Mouse (Mus musculus): ENCODE measurements at regions not wholly inside any gene's neighbourhood (a gene's known extent, or its start where the extent isn't known, plus 50 kb on each side); places are given as distances from the start of the nearest gene placed in this dataset.

- TF ChIP-seq POLR2A (IDR thresholded peaks at IDR 0.05; ENCODE audit: control insufficient read depth, low read depth, low read length) (no peak), CTCF (IDR thresholded peaks at IDR 0.05; ENCODE audit: control insufficient read depth, insufficient read depth, insufficient replicate concordance, low read depth, low read length) (no peak)
- H3K27ac ChIP-seq (ENCODE audit: control insufficient read depth, insufficient read depth, low read depth, low read length): no peak overlapping the region
- H3K4me1 ChIP-seq (ENCODE audit: control insufficient read depth, insufficient read depth, low read length): peaks cover 3% of the 10 kb centered on the region; the same call in 1 of the 2 replicates
- H3K4me3 ChIP-seq (ENCODE audit: control insufficient read depth, low read depth, low read length): no peak overlapping the region
- no peaks in the 10 kb centered on the region for H3K27me3 ChIP-seq (ENCODE audit: control insufficient read depth, insufficient read depth, low read length)
- no peaks in the 10 kb centered on the region for H3K36me3 ChIP-seq (ENCODE audit: control insufficient read depth, insufficient read depth, low read length)
Observed at GRCm38 (mm10) chr13:52024349-52024748, 177.9 kb downstream of the Gadd45g start.

GRCm38 (mm10) chr13:52024832-52025481, 178.5 kb downstream of the Gadd45g start:
- TF ChIP-seq POLR2A (IDR thresholded peaks at IDR 0.05; ENCODE audit: control insufficient read depth, low read depth, low read length) (no peak), CTCF (IDR thresholded peaks at IDR 0.05; ENCODE audit: control insufficient read depth, insufficient read depth, insufficient replicate concordance, low read depth, low read length) (no peak)
- H3K27me3 ChIP-seq (ENCODE audit: control insufficient read depth, insufficient read depth, low read length): no peaks in the 10 kb centered on the region
- no peak overlapping the region for H3K27ac ChIP-seq (ENCODE audit: control insufficient read depth, insufficient read depth, low read depth, low read length)
- no peak overlapping the region for H3K4me3 ChIP-seq (ENCODE audit: control insufficient read depth, low read depth, low read length)
- peaks cover 3% of the 10 kb centered on the region; the same call in 1 of the 2 replicates for H3K4me1 ChIP-seq (ENCODE audit: control insufficient read depth, insufficient read depth, low read length)
- H3K36me3 ChIP-seq (ENCODE audit: control insufficient read depth, insufficient read depth, low read length): no peaks in the 10 kb centered on the region

- Histone ChIP-seq H3K4me3 (ENCODE audit: control insufficient read depth, low read depth, low read length) (no peak overlapping the region), H3K36me3 (ENCODE audit: control insufficient read depth, insufficient read depth, low read length) (no peaks in the 10 kb centered on the region), H3K27me3 (ENCODE audit: control insufficient read depth, insufficient read depth, low read length) (no peaks in the 10 kb centered on the region), H3K27ac (ENCODE audit: control insufficient read depth, insufficient read depth, low read depth, low read length) (no peak overlapping the region), H3K4me1 (ENCODE audit: control insufficient read depth, insufficient read depth, low read length) (peaks cover 3% of the 10 kb centered on the region; the same call in 1 of the 2 replicates)
- TF ChIP-seq POLR2A (IDR thresholded peaks at IDR 0.05; ENCODE audit: control insufficient read depth, low read depth, low read length) (no peak), CTCF (IDR thresholded peaks at IDR 0.05; ENCODE audit: control insufficient read depth, insufficient read depth, insufficient replicate concordance, low read depth, low read length) (no peak)
Observed at GRCm38 (mm10) chr13:52025482-52025848, 179.0 kb downstream of the Gadd45g start.

- Histone ChIP-seq H3K4me3 (ENCODE audit: control insufficient read depth, low read depth, low read length) (no peak overlapping the region), H3K27me3 (ENCODE audit: control insufficient read depth, insufficient read depth, low read length) (no peaks in the 10 kb centered on the region), H3K27ac (ENCODE audit: control insufficient read depth, insufficient read depth, low read depth, low read length) (no peak overlapping the region), H3K4me1 (ENCODE audit: control insufficient read depth, insufficient read depth, low read length) (peaks cover 3% of the 10 kb centered on the region; the same call in 1 of the 2 replicates), H3K36me3 (ENCODE audit: control insufficient read depth, insufficient read depth, low read length) (no peaks in the 10 kb centered on the region)
- TF ChIP-seq CTCF (IDR thresholded peaks at IDR 0.05; ENCODE audit: control insufficient read depth, insufficient read depth, insufficient replicate concordance, low read depth, low read length) (no peak), POLR2A (IDR thresholded peaks at IDR 0.05; ENCODE audit: control insufficient read depth, low read depth, low read length) (no peak)
Observed at GRCm38 (mm10) chr13:52026291-52026690, 179.8 kb downstream of the Gadd45g start.

- Histone ChIP-seq H3K4me1 (ENCODE audit: control insufficient read depth, insufficient read depth, low read length) (peaks cover 3% of the 10 kb centered on the region; the same call in 1 of the 2 replicates), H3K27ac (ENCODE audit: control insufficient read depth, insufficient read depth, low read depth, low read length) (no peak overlapping the region), H3K27me3 (ENCODE audit: control insufficient read depth, insufficient read depth, low read length) (no peaks in the 10 kb centered on the region), H3K36me3 (ENCODE audit: control insufficient read depth, insufficient read depth, low read length) (no peaks in the 10 kb centered on the region), H3K4me3 (ENCODE audit: control insufficient read depth, low read depth, low read length) (no peak overlapping the region)
- TF ChIP-seq POLR2A (IDR thresholded peaks at IDR 0.05; ENCODE audit: control insufficient read depth, low read depth, low read length) (no peak), CTCF (IDR thresholded peaks at IDR 0.05; ENCODE audit: control insufficient read depth, insufficient read depth, insufficient replicate concordance, low read depth, low read length) (no peak)
Observed at GRCm38 (mm10) chr13:52029868-52030422, 183.5 kb downstream of the Gadd45g start.

- no peaks in the 10 kb centered on the region; the same call in 1 of the 2 replicates for H3K4me1 ChIP-seq (ENCODE audit: control insufficient read depth, insufficient read depth, low read length)
- TF ChIP-seq POLR2A (IDR thresholded peaks at IDR 0.05; ENCODE audit: control insufficient read depth, low read depth, low read length): no peak
- TF ChIP-seq CTCF (IDR thresholded peaks at IDR 0.05; ENCODE audit: control insufficient read depth, insufficient read depth, insufficient replicate concordance, low read depth, low read length): no peak
- H3K27me3 ChIP-seq (ENCODE audit: control insufficient read depth, insufficient read depth, low read length): no peaks in the 10 kb centered on the region
- H3K27ac ChIP-seq (ENCODE audit: control insufficient read depth, insufficient read depth, low read depth, low read length): no peak overlapping the region
- no peaks in the 10 kb centered on the region for H3K36me3 ChIP-seq (ENCODE audit: control insufficient read depth, insufficient read depth, low read length)
- H3K4me3 ChIP-seq (ENCODE audit: control insufficient read depth, low read depth, low read length): no peak overlapping the region
Observed at GRCm38 (mm10) chr13:52031465-52031864, 185.0 kb downstream of the Gadd45g start.

- Histone ChIP-seq H3K36me3 (ENCODE audit: control insufficient read depth, insufficient read depth, low read length) (no peaks in the 10 kb centered on the region), H3K27ac (ENCODE audit: control insufficient read depth, insufficient read depth, low read depth, low read length) (no peak overlapping the region), H3K4me3 (ENCODE audit: control insufficient read depth, low read depth, low read length) (no peak overlapping the region), H3K4me1 (ENCODE audit: control insufficient read depth, insufficient read depth, low read length) (no peaks in the 10 kb centered on the region; the same call in 1 of the 2 replicates), H3K27me3 (ENCODE audit: control insufficient read depth, insufficient read depth, low read length) (no peaks in the 10 kb centered on the region)
- TF ChIP-seq POLR2A (IDR thresholded peaks at IDR 0.05; ENCODE audit: control insufficient read depth, low read depth, low read length): no peak
- no peak for TF ChIP-seq CTCF (IDR thresholded peaks at IDR 0.05; ENCODE audit: control insufficient read depth, insufficient read depth, insufficient replicate concordance, low read depth, low read length)
Observed at GRCm38 (mm10) chr13:52035731-52036130, 189.3 kb downstream of the Gadd45g start.
